Mouse (Mus musculus) heart, adult 11 months (tissue): Measurements from ENCODE around the gene Ift81.

ENCODE experiments used
- DNase-seq: peaks from one replicate; pipeline ENCODE4 v3.0.0; 2022

Gene Ift81

GRCm38 (mm10) chr5:122543392-122543791 lies 70.9 kb downstream of the Ift81 start:
- no peak for DNase-seq

GRCm38 (mm10) chr5:122541871-122542270 lies 72.4 kb downstream of the Ift81 start:
- no peak for DNase-seq

GRCm38 (mm10) chr5:122538077-122538476 lies 76.2 kb downstream of the Ift81 start:
- DNase-seq, result peak; percentile 84

- peak; percentile 65 for DNase-seq
These were observed 76.7 kb downstream of the Ift81 start for GRCm38 (mm10) chr5:122537654-122538053.

GRCm38 (mm10) chr5:122533884-122534283 lies 80.4 kb downstream of the Ift81 start:
- DNase-seq, result no peak

GRCm38 (mm10) chr5:122529913-122530604 lies 84.3 kb downstream of the Ift81 start:
- DNase-seq, result peak; percentile 91

- peak; percentile 98 for DNase-seq
These were observed 85.0 kb downstream of the Ift81 start for GRCm38 (mm10) chr5:122529316-122529715.

GRCm38 (mm10) chr5:122528591-122528990 lies 85.7 kb downstream of the Ift81 start:
- peak; percentile 92 for DNase-seq

- peak; percentile 95 for DNase-seq
These were observed 86.6 kb downstream of the Ift81 start for GRCm38 (mm10) chr5:122527761-122528160.

GRCm38 (mm10) chr5:122526878-122527730 lies 87.2 kb downstream of the Ift81 start:
- DNase-seq, result peak; percentile 99

- DNase-seq, result peak; percentile 95
These were observed 87.9 kb downstream of the Ift81 start for GRCm38 (mm10) chr5:122526405-122526804.

- DNase-seq, result peak; percentile 97
These were observed 88.9 kb downstream of the Ift81 start for GRCm38 (mm10) chr5:122525238-122525931.

- no peak for DNase-seq
These were observed 89.5 kb downstream of the Ift81 start for GRCm38 (mm10) chr5:122524854-122525237.

GRCm38 (mm10) chr5:122524244-122524643 lies 90.1 kb downstream of the Ift81 start:
- DNase-seq, result peak; percentile 97

- DNase-seq, result no peak
These were observed 93.2 kb downstream of the Ift81 start for GRCm38 (mm10) chr5:122521130-122521473.

- peak; percentile 98 for DNase-seq
These were observed 93.8 kb downstream of the Ift81 start for GRCm38 (mm10) chr5:122520254-122521129.

GRCm38 (mm10) chr5:122519043-122519660 lies 95.2 kb downstream of the Ift81 start:
- DNase-seq, result peak; percentile 92

GRCm38 (mm10) chr5:122518247-122518646 lies 96.1 kb downstream of the Ift81 start:
- peak; percentile 91 for DNase-seq

GRCm38 (mm10) chr5:122516901-122517300 lies 97.4 kb downstream of the Ift81 start:
- DNase-seq, result peak; percentile 59

GRCm38 (mm10) chr5:122516029-122516730 lies 98.1 kb downstream of the Ift81 start:
- DNase-seq, result peak; percentile 89

- DNase-seq, result peak; percentile 91
These were observed 100.2 kb downstream of the Ift81 start for GRCm38 (mm10) chr5:122514127-122514521.
